Mouse (Mus musculus) lung, adult 2 months (tissue): ENCODE measurements around the gene Slc41a2. TPM values are rescaled to one million over a fixed set of nuclear protein-coding genes. Genes with fewer than 3 reads are reported as not detected.

Source experiments
- DNase-seq: peaks from one replicate; pipeline ENCODE4 v3.0.0; 2022
- H3K4me1 ChIP-seq: fragments of 200-500 bp; 2 replicates; pipeline ENCODE4 v1.6.1; 2011; ENCODE audit warnings: low read length; ENCODE audit not compliant: control insufficient read depth, insufficient read depth
- H3K4me3 ChIP-seq: fragments of 200-500 bp; replicated peaks from 2 replicates; pipeline ENCODE3; 2011; ENCODE audit warnings: low read depth, mild to moderate bottlenecking, control low read depth, low read length; ENCODE audit errors: extremely low read depth
- CTCF ChIP-seq: fragments of 200-500 bp; IDR thresholded peaks from 2 replicates; pipeline ENCODE4 v1.5.1; 2011; ENCODE audit warnings: mild to moderate bottlenecking, low read length, control low read depth; ENCODE audit not compliant: insufficient read depth
- POLR2A ChIP-seq: fragments of 200-500 bp; IDR thresholded peaks from 2 replicates; pipeline ENCODE4 v1.6.1; 2011; ENCODE audit warnings: low read depth, mild to moderate bottlenecking, control low read depth, low read length, borderline replicate concordance; ENCODE audit errors: extremely low read depth
- WGBS: fragments of 180-500 bp; shearing (Covaris S2); methylation state at CpG from one replicate; pipeline ENCODE4 v1.1.7; 2018; 5-methylcytosine and 5-hydroxymethylcytosine counted together
- polyA plus RNA-seq: library from polyadenylated mRNA; depleted of rRNA; stranded (reverse); fragments of >200 nt; gene quantifications from 2 replicates; pipeline ENCODE4 v1.2.3, GENCODE M21; 2012

Slc41a2 gene
- polyA plus RNA-seq, 1 experiment = 4.0 TPM

- Histone ChIP-seq H3K4me3 (no peak overlapping the region), H3K4me1 (no peaks in the 10 kb centered on the region)
- DNase-seq = no peak
- WGBS = 63% methylated on average over 5 of the region's 5 CpGs
- no peak for TF ChIP-seq POLR2A
- TF ChIP-seq CTCF = no peak
These were observed 120.4 kb downstream of the Slc41a2 start for GRCm38 (mm10) chr10:83217256-83217655.

DNA sequence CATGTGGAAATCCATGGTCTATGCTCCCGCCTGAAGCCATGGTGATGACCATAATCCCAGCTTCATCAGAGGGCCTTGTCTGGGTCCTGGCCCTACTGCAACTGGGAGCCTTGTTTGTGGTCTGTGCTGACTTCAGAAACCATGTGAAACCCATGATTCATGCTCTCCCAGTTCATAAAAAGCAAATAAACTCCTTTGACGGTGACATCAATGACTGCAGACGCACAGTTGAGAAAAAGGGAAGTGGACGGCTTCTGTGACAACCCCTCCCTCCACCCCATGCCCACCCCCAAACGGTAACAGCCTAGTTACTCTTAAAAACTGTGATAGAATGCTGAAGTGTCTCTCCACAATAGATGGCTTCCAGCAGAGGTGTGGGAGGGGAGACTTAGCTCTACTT lies 122.1 kb downstream of the Slc41a2 start:
- WGBS = 51% methylated on average over 5 of the region's 5 CpGs
- H3K4me1 ChIP-seq = no peaks in the 10 kb centered on the region
- no peak for TF ChIP-seq POLR2A
- no peak for TF ChIP-seq CTCF
- no peak for DNase-seq
- H3K4me3 ChIP-seq = no peak overlapping the region

DNA sequence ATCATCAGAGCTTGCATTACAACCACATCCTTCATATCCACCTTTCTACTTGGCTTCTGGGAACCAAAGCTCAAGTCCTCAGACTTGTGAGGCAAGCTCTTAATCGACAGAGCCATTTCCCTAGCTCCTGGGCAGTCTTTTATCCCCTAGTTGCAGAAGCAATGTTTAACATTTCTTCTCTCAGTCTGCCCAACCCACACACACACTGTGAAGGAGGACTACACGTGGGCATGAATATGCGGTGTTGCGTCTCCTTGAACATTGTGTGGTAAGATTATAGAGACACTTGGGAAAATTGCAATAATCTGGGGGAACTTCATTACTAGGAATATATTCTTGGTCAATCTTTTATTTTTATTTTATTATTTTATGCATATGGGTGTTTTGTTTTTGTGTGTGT lies 125.1 kb downstream of the Slc41a2 start:
- no peak for DNase-seq
- Histone ChIP-seq H3K4me3 (no peak overlapping the region), H3K4me1 (no peaks in the 10 kb centered on the region)
- no peak for TF ChIP-seq CTCF
- no peak for TF ChIP-seq POLR2A
- 90% methylated on average over 4 of the region's 4 CpGs for WGBS

- 36% methylated on average over 6 of the region's 6 CpGs for WGBS
- Histone ChIP-seq H3K4me3 (no peak overlapping the region), H3K4me1 (no peaks in the 10 kb centered on the region)
- TF ChIP-seq POLR2A (no peak), CTCF (no peak)
- no peak for DNase-seq
These were observed 126.6 kb downstream of the Slc41a2 start for GRCm38 (mm10) chr10:83210968-83211583.

DNA sequence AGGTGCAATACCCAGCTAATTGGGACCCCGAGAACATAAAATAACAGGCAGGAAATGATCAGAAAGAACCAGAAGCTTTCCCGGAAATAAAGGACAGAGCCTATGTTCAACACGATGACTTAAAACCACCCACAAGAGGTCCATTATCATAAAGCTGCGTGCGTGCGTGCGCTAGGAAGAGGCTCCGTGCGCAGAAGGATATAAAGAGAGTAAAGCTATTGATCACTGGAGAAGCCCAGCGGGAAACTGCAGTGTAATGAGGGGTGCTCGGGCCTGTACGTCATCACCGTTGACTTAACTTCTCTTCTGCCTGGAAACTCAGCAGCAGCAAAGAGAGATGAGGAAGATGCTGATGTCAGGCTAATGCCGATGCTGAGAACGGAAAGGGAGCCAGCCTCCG lies 127.6 kb downstream of the Slc41a2 start:
- no peak for DNase-seq
- Histone ChIP-seq H3K4me3 (no peak overlapping the region), H3K4me1 (no peaks in the 10 kb centered on the region)
- TF ChIP-seq POLR2A = no peak
- no peak for TF ChIP-seq CTCF
- 82% methylated on average over 16 of the region's 16 CpGs for WGBS

DNA sequence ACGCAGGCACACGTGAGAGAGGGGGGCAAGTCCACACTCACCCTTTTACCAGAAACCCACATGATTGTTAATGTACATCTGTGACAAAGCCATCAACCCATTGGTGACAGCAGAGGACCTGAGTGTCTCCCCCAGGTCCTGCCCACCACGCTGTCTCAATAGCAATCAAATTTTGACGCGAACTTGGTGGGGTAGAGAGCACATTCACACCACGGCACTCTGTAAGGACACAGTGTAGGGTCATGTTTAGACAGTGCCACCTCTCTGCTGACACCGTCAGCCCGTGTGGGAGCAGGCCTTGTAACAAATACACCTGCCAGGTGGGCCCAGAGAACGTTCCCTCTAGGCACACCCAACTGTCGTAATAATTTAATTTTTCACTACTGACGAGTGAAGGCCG lies 128.3 kb downstream of the Slc41a2 start:
- no peak for DNase-seq

GRCm38 (mm10) chr10:83208436-83208835 lies 129.2 kb downstream of the Slc41a2 start:
- Histone ChIP-seq H3K4me3 (no peak overlapping the region), H3K4me1 (no peaks in the 10 kb centered on the region)
- TF ChIP-seq POLR2A = no peak
- no peak for TF ChIP-seq CTCF
- 85% methylated on average over 7 of the region's 7 CpGs for WGBS
- no peak for DNase-seq

More for the DNA sequence above, 128.3 kb downstream of the Slc41a2 start:
- 70% methylated on average over 12 of the region's 12 CpGs for WGBS
- Histone ChIP-seq H3K4me1 (no peaks in the 10 kb centered on the region), H3K4me3 (no peak overlapping the region)
- TF ChIP-seq CTCF (no peak), POLR2A (no peak)

- no peak for TF ChIP-seq CTCF
- no peak for TF ChIP-seq POLR2A
- no peak for DNase-seq
- WGBS = 85% methylated on average over 14 of the region's 14 CpGs
- Histone ChIP-seq H3K4me3 (no peak overlapping the region), H3K4me1 (no peaks in the 10 kb centered on the region)
These were observed 134.6 kb downstream of the Slc41a2 start for GRCm38 (mm10) chr10:83202906-83203702.

DNA sequence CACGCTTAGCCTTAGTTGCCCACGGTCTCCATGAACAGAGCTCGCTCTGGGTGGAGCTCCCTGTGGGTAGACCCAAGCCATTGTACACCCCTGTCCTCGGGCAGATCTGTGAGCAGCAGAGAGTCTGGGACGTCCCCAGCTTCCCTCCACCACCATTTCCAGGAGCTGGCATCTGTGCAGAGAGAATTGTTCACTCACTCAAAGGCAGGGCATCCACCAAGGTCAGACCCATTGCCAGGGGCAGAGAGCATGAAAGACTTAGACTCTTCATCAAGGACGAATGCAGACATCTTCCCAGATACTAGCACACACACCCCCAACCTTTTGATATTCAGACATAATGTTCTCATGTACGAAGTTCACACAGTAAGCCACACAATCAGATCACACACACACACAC lies 136.2 kb downstream of the Slc41a2 start:
- no peak for DNase-seq
- WGBS = 83% methylated on average over 7 of the region's 7 CpGs
- Histone ChIP-seq H3K4me1 (no peaks in the 10 kb centered on the region), H3K4me3 (no peak overlapping the region)
- TF ChIP-seq CTCF = no peak
- no peak for TF ChIP-seq POLR2A

- 69% methylated on average over 9 of the region's 9 CpGs for WGBS
- no peak for TF ChIP-seq POLR2A
- TF ChIP-seq CTCF = no peak
- no peak overlapping the region for H3K4me3 ChIP-seq
- H3K4me1 ChIP-seq = no peaks in the 10 kb centered on the region
- DNase-seq = no peak
These were observed 138.4 kb downstream of the Slc41a2 start for GRCm38 (mm10) chr10:83199290-83199689.
